Comparison of ENCODE assay signal across 7 mouse cellular contexts in genomic region chr2:16356921-16357837, GRCm38 (mm10). TPM values are rescaled to one million over a fixed set of nuclear protein-coding genes. Genes with fewer than 3 reads are reported as not detected.
DNase-seq lines count a peak whose midpoint lies in the region; ATAC-seq and TF ChIP-seq lines count a peak whose summit lies in the region.

No protein-coding gene starts in this region.

- no peak for TF ChIP-seq POLR2A in ES-Bruce4 (IDR thresholded peaks at IDR 0.05; ENCODE audit: insufficient read depth, low read length)

- H3K4me3 ChIP-seq in ES-Bruce4 (ENCODE audit: low read depth, low read length), result peak overlapping the region; percentile 89
- H3K4me3 ChIP-seq in heart, postnatal 0 days (ENCODE audit: low read depth, low read length), result peak overlapping the region; percentile 62
- H3K4me3 ChIP-seq in midbrain, embryonic 12.5 days, result peak overlapping the region; percentile 62

- H3K4me1 ChIP-seq in ES-Bruce4 (ENCODE audit: control insufficient read depth, insufficient read depth, low read length), result no peaks in the 10 kb centered on the region
- no peaks in the 10 kb centered on the region for H3K4me1 ChIP-seq in heart, postnatal 0 days (ENCODE audit: control insufficient read depth, insufficient read depth)
- peaks cover 5% of the 10 kb centered on the region; the same call in 1 of the 2 replicates for H3K4me1 ChIP-seq in midbrain, embryonic 12.5 days

- peak overlapping the region; percentile 86 for H3K9ac ChIP-seq in ES-Bruce4 (ENCODE audit: low read depth, poor library complexity, severe bottlenecking)
- H3K9ac ChIP-seq in heart, postnatal 0 days (replicated peaks; ENCODE audit: low read depth, low read length), result peak overlapping the region; percentile 47
- peak overlapping the region; percentile 65 for H3K9ac ChIP-seq in midbrain, embryonic 12.5 days (replicated peaks)

- peak overlapping the region; percentile 60; the same call in 1 of the 2 replicates for H3K27ac ChIP-seq in ES-Bruce4 (ENCODE audit: insufficient read depth, low read length)
- no peak overlapping the region for H3K27ac ChIP-seq in heart, postnatal 0 days (ENCODE audit: low read depth)
- no peak overlapping the region for H3K27ac ChIP-seq in midbrain, embryonic 12.5 days (replicated peaks)

- H3K27me3 ChIP-seq in ES-Bruce4 (ENCODE audit: control insufficient read depth, insufficient read depth, low read length, poor library complexity, severe bottlenecking), result no peaks in the 10 kb centered on the region
- H3K27me3 ChIP-seq in heart, postnatal 0 days (ENCODE audit: control insufficient read depth, insufficient read depth, low read length), result no peaks in the 10 kb centered on the region
- peaks cover 17% of the 10 kb centered on the region for H3K27me3 ChIP-seq in midbrain, embryonic 12.5 days

- 6% methylated on average over 33 of the region's 33 CpGs for WGBS in heart, postnatal 0 days
- 1% methylated on average over 33 of the region's 33 CpGs for WGBS in midbrain, embryonic 12.5 days

- peak; percentile 24 for TF ChIP-seq CTCF in ES-Bruce4 (IDR thresholded peaks at IDR 0.05; ENCODE audit: low read depth, low read length)
- TF ChIP-seq CTCF in heart, postnatal 0 days (IDR thresholded peaks at IDR 0.05; ENCODE audit: low read depth), result 0 out of 2 replicates have a peak, but pooled peaks have one; percentile 1

- ATAC-seq in common myeloid progenitor, adult 5-6 weeks (replicated peaks; ENCODE audit: low read depth, poor library complexity, severe bottlenecking), result 0 out of 2 replicates have a peak, but pooled peaks have one; percentile 0
- ATAC-seq in heart, postnatal 0 days (ENCODE audit: insufficient read depth, low read depth), result no peak
- no peak for ATAC-seq in midbrain, embryonic 12.5 days (ENCODE audit: low FRiP score, low read depth)

- peak; percentile 8 to 9 for DNase-seq in B cell, adult 2 months
- DNase-seq in heart, postnatal 0 days (ENCODE audit: low spot score), result no peak
- peak; percentile 55 to 66 for DNase-seq in kidney, postnatal 25 days
- peak; percentile 50 to 51 for DNase-seq in thymus, postnatal 10 days (ENCODE audit: low spot score in 2 of 2)

- H3K4me2 ChIP-seq in heart, postnatal 0 days (ENCODE audit: low read depth, low read length), result peak overlapping the region; percentile 71
- peak overlapping the region; percentile 64 for H3K4me2 ChIP-seq in midbrain, embryonic 12.5 days (replicated peaks)

- H3K36me3 ChIP-seq in ES-Bruce4 (ENCODE audit: control insufficient read depth, insufficient read depth, low read length, poor library complexity, severe bottlenecking), result no peaks in the 10 kb centered on the region
- H3K36me3 ChIP-seq in heart, postnatal 0 days (replicated peaks; ENCODE audit: control insufficient read depth, insufficient read depth, low read length), result no peaks in the 10 kb centered on the region
- H3K36me3 ChIP-seq in midbrain, embryonic 12.5 days, result no peaks in the 10 kb centered on the region

- no peak for TF ChIP-seq EP300 in ES-Bruce4 (IDR thresholded peaks at IDR 0.05; ENCODE audit: insufficient read depth, low read depth, low read length)
- TF ChIP-seq EP300 in heart, postnatal 0 days (IDR thresholded peaks at IDR 0.05; ENCODE audit: low read depth), result no peak

- no peaks in the 10 kb centered on the region for H3K9me3 ChIP-seq in ES-Bruce4 (replicated peaks; ENCODE audit: control insufficient read depth, insufficient read depth, low read length, poor library complexity, severe bottlenecking)
- H3K9me3 ChIP-seq in heart, postnatal 0 days (replicated peaks; ENCODE audit: control insufficient read depth, low read length), result no peaks in the 10 kb centered on the region
- H3K9me3 ChIP-seq in midbrain, embryonic 12.5 days, result no peaks in the 10 kb centered on the region

RNA-seq across cellular contexts. Expression of gene Plxdc2, which starts 1.1 kb away (rescaled TPM):
- polyA plus RNA-seq in ES-Bruce4 (2011; ENCODE audit: insufficient read depth, insufficient read length, low read depth, missing spikeins), result 18.2 and 20.0 TPM in 2 replicates
- total RNA-seq in common myeloid progenitor, adult 5-6 weeks (2017), result 2.1 and 4.9 TPM in 2 replicates
- 4.2 and 5.6 TPM in 2 replicates for total RNA-seq in heart, postnatal 0 days (2014; rRNA removed; ENCODE audit: low replicate concordance)
- polyA plus RNA-seq in heart, postnatal 0 days (2015; fragmentation: Nextera tagmentation; extraction: Ambion mirVana), result 6.1 and 7.4 TPM in 2 replicates
- 16.8 and 22.2 TPM in 2 replicates for polyA plus RNA-seq in midbrain, embryonic 12.5 days (2016; fragmentation: Nextera tagmentation; extraction: Ambion mirVana)
